Mouse (Mus musculus): Measurements from ENCODE around the gene Notch3.

Gene Notch3

GRCm38 (mm10) chr17:32165803-32166595, 653 bp downstream of the Notch3 start:
- DNase-seq (ENCODE audit: low spot score) = no peak

GRCm38 (mm10) chr17:32165266-32165802, 1.3 kb downstream of the Notch3 start:
- no peak for DNase-seq (ENCODE audit: low spot score)

GRCm38 (mm10) chr17:32164780-32165179, 1.9 kb downstream of the Notch3 start:
- DNase-seq (ENCODE audit: low spot score) = no peak

GRCm38 (mm10) chr17:32163910-32164650, 2.6 kb downstream of the Notch3 start:
- no peak for DNase-seq (ENCODE audit: low spot score)

- DNase-seq (ENCODE audit: low spot score) = no peak
Measured at GRCm38 (mm10) chr17:32162112-32162850, 4.4 kb downstream of the Notch3 start.

- no peak for DNase-seq (ENCODE audit: low spot score)
Measured at GRCm38 (mm10) chr17:32160882-32161281, 5.8 kb downstream of the Notch3 start.

GRCm38 (mm10) chr17:32158841-32159240, 7.8 kb downstream of the Notch3 start:
- no peak for DNase-seq (ENCODE audit: low spot score)

GRCm38 (mm10) chr17:32146718-32147117, 19.9 kb downstream of the Notch3 start:
- DNase-seq (ENCODE audit: low spot score) = no peak

- peak; percentile 19 for DNase-seq (ENCODE audit: low spot score)
Measured at GRCm38 (mm10) chr17:32142907-32143854, 23.5 kb downstream of the Notch3 start.

GRCm38 (mm10) chr17:32142234-32142633, 24.4 kb downstream of the Notch3 start:
- DNase-seq (ENCODE audit: low spot score) = no peak

GRCm38 (mm10) chr17:32133375-32133774, 33.3 kb downstream of the Notch3 start:
- no peak for DNase-seq (ENCODE audit: low spot score)

- DNase-seq (ENCODE audit: low spot score) = no peak
Measured at GRCm38 (mm10) chr17:32132087-32132486, 34.6 kb downstream of the Notch3 start.

GRCm38 (mm10) chr17:32130506-32130905, 36.1 kb downstream of the Notch3 start:
- DNase-seq (ENCODE audit: low spot score) = no peak

GRCm38 (mm10) chr17:32127195-32127594, 39.5 kb downstream of the Notch3 start:
- DNase-seq (ENCODE audit: low spot score) = peak; percentile 79

GRCm38 (mm10) chr17:32125407-32125806, 41.2 kb downstream of the Notch3 start:
- DNase-seq (ENCODE audit: low spot score) = no peak

GRCm38 (mm10) chr17:32123545-32123944, 43.1 kb downstream of the Notch3 start:
- DNase-seq (ENCODE audit: low spot score) = no peak

GRCm38 (mm10) chr17:32122587-32122970, 44.1 kb downstream of the Notch3 start:
- DNase-seq (ENCODE audit: low spot score) = no peak

GRCm38 (mm10) chr17:32121833-32122586, 44.6 kb downstream of the Notch3 start:
- DNase-seq (ENCODE audit: low spot score) = no peak

- no peak for DNase-seq (ENCODE audit: low spot score)
Measured at GRCm38 (mm10) chr17:32120771-32121532, 45.7 kb downstream of the Notch3 start.

GRCm38 (mm10) chr17:32119196-32119595, 47.5 kb downstream of the Notch3 start:
- DNase-seq (ENCODE audit: low spot score) = no peak
